Mouse (Mus musculus): ENCODE measurements around the gene Trim39.
"Not testable (repeated sequence)": the region's sequence is repeated elsewhere in the genome, so short reads cannot be mapped to it uniquely, and the experiment has no call there.

The Trim39 gene

GRCm38 (mm10) chr17:36248886-36249285 is 23.2 kb downstream of the Trim39 start:
- no peak for DNase-seq (ENCODE audit: inconsistent ontology term)

DNA sequence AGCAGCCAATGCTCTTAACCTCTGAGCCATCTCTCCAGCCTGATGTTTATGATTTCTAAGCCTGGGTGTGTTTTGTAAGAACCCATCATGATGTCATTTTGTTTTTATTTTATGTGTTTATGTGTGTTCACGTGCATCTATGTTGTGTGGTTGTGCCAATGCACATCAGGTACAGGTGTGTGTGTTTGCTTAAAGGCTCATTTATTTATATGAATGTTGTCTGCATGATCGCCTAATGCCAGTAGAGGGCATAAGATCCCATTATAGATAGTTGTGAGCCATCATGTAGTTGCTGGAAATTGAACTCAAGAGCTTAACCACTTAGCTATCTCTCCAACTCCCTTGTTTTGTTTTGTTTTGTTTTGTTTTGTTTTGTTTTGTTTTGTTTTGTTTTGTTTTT is 26.3 kb downstream of the Trim39 start:
- no peak for DNase-seq (ENCODE audit: inconsistent ontology term)

DNA sequence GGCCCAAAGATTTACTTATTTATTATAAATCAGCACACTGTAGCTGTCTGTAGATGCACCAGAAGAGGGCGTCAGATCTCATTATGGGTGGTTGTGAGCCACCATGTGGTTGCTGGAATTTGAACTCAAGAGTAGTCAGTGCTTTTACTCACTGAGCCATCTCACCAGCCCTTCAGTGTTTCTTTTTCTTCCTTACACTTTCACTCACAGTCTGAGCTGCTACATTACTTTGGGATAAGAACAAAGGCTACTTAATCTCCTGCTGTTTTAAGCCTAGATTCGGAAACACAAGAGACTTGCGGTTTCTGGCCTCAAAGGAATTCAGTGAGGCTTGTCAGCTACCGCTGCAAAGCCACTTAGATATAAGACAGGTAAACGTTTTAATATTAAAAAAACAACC is 28.0 kb downstream of the Trim39 start:
- no peak for DNase-seq (ENCODE audit: inconsistent ontology term)

DNA sequence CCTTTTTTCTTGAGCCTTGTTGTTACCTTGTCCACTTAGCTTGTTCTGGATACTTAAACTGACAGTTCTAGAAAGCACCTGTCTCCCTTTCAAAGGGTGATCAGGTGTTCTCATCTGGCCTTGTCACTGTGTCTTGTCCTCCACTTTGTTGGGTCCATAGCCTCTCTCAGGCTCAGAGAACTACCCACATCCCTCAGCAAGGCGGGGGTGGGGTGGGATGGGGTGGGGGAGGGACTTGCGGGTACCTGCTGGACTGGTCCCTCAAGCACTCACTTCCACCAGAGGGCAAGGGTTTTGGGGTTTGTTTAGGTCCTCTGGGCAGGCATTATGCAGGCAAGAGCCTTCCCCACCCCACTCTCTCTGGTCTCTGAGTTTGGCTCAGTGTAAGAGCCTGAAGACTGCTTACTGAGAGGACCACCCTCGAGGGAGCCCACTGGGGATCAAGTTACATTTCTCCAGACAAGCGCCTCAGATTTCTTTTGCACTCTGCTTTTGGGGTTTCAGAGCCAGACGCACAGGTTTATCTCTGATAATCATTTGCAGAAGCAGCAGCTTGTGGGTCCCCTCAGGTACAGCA is 31.3 kb downstream of the Trim39 start:
- DNase-seq (ENCODE audit: inconsistent ontology term): no peak

DNA sequence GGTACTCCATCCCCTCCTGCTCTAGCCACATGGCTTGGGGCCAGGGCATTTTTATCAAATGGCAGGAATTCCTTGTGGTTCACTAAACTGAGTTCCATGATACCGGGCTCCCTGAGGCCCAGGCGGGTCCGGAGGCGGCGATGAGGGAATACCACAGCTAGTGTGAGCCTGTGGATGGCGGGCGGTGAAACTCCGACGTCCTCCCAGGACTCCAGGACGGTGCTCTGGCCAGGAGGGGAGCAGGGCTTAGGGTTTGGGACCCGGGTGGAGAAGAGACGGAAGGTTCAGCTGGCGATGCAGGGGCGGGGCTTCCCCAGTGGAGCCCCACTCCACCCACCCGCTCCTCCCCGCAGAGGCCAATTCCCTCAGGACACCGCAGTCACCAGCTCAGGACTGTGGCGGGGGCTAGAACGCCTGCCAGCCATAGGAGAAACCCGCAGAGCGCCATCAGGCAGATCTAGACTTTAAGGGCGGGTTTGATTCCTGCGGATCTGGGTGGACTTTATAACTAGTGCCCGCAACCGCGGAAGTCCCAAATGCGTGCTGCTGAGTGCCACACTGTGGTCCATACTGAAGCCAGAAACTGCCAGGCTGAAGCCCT is 34.6 kb downstream of the Trim39 start:
- peak; percentile 92 for DNase-seq (ENCODE audit: inconsistent ontology term)

- not testable (repeated sequence) for DNase-seq (ENCODE audit: inconsistent ontology term)
Measured at GRCm38 (mm10) chr17:36235300-36235699, 36.7 kb downstream of the Trim39 start.

- DNase-seq (ENCODE audit: inconsistent ontology term): no peak
Measured at GRCm38 (mm10) chr17:36233572-36233971, 38.5 kb downstream of the Trim39 start.

DNA sequence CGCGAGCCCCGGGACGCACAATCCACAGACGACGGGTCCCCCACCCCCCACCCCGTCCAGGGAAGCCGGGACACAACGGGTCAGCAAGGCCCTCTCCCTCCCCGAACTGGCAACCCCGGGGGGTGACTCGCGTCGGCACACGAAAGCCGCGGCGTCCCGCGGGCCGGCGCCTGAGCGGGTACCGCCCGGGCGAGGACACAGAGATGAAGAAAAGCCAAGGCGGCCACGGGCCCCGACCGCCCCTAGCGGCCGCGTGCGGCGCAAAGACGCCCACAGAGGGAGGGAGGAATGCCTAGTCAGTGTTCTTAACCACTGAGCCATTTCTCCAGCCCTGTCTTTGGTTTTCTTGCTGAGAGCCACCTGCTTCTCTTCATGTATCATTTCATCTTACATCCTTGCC is 40.7 kb downstream of the Trim39 start:
- peak; percentile 98 for DNase-seq (ENCODE audit: inconsistent ontology term)

DNA sequence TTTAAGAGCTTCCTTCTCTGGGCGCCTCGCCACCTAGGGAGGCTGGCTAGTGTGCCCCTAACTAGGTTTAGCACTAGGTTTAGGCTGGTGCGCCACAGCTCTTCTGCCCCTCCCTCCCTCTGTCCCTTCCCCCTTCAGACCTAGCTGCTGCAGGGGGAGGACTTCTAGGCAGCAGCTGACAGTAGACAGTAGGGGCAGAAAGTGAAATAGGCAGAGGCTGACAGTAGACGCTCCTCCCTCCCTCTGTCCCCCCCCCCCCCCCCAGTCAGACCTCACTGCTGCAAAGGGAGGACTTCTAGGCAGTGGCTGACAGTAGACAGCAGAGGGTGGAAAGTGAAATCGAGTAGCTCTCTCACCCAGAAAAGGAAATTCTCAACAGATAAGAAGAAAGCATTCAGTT is 43.0 kb downstream of the Trim39 start:
- DNase-seq (ENCODE audit: inconsistent ontology term): no peak

DNA sequence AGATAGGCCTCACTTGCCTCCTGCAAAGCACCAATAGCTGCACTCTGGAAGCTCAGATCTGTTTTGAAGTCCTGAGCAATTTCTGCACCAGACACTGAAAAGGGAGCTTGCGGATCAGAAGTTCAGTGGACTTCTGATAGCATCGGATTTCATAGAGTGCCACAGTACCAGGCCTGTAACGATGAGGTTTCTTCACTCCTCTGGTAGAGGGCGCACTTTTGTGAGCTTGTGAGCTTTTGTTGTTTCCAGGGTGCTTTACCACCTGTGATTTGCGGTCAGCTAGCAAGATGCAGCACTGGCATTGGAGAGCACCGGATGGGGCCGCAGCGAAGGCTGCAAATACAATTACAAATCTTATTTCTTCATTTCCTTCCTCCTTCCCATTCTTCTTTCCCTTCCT is 45.1 kb downstream of the Trim39 start:
- DNase-seq (ENCODE audit: inconsistent ontology term): no peak

DNA sequence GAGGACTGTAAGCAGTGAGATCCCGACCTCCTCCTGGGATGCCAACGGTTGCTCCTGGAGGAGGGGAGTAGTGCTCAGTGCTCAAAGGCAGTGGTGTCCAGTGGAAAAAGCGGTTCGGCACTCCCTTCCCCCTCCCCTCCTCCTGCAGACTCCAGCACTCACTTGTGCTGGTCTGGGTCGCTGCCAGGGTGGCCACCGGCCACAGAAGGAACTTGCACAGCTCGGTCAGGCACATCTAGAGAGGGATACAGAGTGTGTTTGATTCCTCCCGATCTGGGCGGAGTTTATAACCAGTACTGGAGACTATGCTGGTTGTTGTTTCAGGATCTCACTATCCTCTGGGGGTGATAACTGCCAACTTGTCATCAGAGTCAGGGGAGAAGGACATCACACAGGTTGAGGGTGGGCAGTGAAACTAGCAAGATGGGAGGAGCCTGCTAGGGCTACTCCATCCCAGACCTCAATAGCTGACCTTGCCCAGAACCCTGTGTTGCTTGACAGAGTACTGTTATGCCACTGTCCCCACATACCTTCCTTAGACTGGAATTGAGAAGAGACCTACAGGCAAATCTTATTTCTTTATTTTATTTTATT is 46.7 kb downstream of the Trim39 start:
- peak; percentile 29 for DNase-seq (ENCODE audit: inconsistent ontology term)

- no peak for DNase-seq (ENCODE audit: inconsistent ontology term)
Measured at GRCm38 (mm10) chr17:36224451-36224850, 47.6 kb downstream of the Trim39 start.

- no peak for DNase-seq (ENCODE audit: inconsistent ontology term)
Measured at GRCm38 (mm10) chr17:36218594-36219155, 53.4 kb downstream of the Trim39 start.

DNA sequence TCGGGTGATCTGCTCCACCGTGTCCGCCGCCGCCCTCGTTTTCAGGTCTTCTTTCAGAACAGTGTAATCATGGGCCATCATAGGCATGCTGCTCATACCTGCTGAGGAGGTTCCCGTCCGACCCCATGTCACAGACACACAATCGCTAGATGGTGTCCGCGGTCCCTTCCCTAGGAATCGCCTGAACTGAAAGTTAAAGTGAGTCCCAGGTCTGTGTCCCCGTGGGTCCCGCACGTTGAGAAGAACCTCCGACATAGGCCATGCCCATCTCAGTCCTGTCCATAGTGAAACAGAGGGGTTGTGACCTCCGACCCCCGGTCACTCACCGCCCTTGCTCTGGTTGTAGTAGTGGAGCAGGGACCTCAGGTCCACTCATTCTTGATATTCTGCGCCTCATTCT is 56.5 kb downstream of the Trim39 start:
- DNase-seq (ENCODE audit: inconsistent ontology term): no peak
